Mouse (Mus musculus) heart, postnatal 4 days (tissue): ENCODE data around the gene Atp11b. TPM values are rescaled to one million over a fixed set of nuclear protein-coding genes. Genes with fewer than 3 reads are reported as not detected.

Experiments
- DNase-seq: peaks from one replicate; pipeline ENCODE4 v3.0.0; 2021
- total RNA-seq, 2 experiments: library from RNA; stranded (reverse); gene quantifications; 2 replicates each; pipeline ENCODE4 v1.2.3; 2021

The Atp11b gene
- total RNA-seq, 2 experiments from 2014 or later = 32.1 to 38.4 TPM

GRCm38 (mm10) chr3:35779748-35780147 is 25.8 kb downstream of the Atp11b start:
- DNase-seq = no peak

DNA sequence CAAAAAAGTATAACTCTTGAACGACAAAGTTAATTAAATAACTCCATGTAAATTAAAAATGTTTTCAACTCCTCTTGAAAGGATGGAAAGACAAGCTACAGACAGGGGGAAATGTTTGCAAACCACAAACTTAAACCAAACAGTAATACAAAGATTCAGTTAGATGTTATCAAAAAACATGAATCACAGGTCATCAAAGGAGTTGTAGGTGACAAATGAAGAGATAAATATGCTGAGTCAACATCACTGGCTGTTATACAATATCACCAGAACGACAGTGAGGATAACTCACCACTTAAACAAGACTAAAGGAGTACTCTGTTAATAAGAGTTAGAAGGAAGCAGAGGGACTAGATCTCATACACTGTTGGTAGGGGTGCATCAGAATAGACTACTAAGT is 48.1 kb downstream of the Atp11b start:
- DNase-seq = no peak

DNA sequence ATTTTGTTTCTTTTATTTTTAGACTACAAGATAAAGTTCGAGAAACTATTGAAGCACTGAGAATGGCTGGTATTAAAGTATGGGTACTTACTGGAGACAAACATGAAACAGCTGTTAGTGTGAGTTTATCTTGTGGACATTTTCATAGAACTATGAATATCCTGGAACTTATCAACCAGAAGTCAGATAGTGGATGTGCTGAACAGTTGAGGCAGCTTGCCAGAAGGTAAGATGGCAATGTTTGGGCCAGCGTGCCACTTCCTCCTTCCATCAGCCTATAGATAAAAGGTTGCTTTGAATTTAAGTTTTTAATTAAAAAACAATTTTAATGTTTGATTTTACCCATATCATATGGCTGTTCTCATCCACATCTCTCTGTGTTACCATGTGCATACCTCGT is 66.0 kb downstream of the Atp11b start:
- no peak for DNase-seq

DNA sequence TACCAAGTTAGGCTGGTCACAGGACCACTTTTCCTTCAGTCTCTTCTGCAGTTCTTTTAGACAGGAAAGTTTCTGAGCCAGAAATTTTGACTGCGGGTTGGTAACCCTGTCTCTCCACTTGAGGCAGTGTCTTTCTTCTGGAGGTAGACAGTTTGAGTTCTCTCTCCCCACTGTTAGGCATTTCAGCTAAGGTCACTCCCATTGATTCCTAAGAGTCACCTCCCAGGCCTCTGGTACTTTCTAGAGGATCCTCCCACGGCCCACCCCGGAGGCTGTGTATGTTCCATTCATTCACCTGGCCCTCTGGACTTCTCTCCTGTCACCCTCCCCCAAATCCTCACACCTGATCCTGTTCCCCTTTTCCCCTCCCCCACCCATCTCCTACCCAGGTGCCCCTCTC is 68.1 kb downstream of the Atp11b start:
- no peak for DNase-seq

GRCm38 (mm10) chr3:35849326-35849725 is 95.4 kb downstream of the Atp11b start:
- peak; percentile 37 for DNase-seq

DNA sequence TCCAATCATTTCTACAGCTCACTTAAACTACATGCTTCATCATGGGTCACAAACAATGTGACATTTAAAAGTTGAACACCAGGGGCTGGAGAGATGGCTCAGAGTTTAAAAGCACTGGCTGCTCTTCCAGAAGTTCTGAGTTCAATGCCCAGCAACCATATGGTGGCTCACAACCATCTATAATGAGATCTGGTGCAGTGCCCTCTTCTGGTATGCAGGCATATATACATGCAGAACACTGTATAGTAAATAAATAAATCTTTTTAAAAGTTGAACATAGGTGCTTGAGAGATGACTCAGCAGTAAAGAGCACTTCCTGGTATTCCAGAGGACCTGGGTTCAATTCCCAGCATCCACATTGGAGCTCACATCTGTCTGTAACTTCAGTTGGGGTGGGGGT is 129.4 kb downstream of the Atp11b start:
- DNase-seq = no peak

- DNase-seq = no peak
These were observed 135.6 kb downstream of the Atp11b start for GRCm38 (mm10) chr3:35889531-35889930.

DNA sequence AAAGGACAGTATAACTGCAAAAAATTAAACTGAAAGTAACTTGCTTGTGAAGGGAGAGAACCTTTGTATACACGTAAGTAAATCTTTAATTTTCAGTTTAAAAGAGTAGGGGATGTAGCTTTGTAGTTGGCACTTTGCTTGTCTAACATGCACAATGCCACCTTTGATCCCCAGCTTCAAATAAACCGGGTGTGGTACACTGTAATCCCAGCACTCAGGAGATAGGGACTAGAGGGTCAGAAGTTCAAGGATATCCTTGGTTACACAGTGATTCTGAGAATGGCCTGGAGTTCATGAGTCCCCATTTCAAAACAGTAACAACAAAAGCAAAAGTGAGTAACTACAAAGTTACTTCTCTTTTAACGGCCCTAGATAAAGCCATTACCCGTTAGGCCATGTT is 137.2 kb downstream of the Atp11b start:
- DNase-seq = no peak

- DNase-seq = no peak
These were observed 139.2 kb downstream of the Atp11b start for GRCm38 (mm10) chr3:35893156-35893555.

DNA sequence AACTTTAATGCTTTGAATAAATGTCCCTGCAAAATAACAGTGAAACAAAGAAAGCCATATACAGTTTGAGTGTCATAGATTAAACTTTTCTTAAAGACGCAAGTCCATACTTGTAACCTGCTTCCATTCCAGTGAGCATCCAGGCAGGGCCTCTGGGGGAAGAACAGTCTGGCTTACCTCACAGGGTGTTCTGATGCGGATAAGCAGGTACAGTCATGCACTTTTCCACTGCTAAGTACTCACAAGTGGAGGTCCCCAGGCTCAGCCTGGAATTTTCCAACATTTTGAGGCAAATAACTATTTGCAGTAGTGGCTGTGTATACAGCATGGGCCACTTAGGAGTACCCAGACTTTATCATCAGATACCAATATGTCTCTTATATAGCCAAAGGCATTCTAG is 144.0 kb downstream of the Atp11b start:
- DNase-seq = no peak

GRCm38 (mm10) chr3:35899109-35899508 is 145.2 kb downstream of the Atp11b start:
- DNase-seq = no peak

- no peak for DNase-seq
These were observed 146.8 kb downstream of the Atp11b start for GRCm38 (mm10) chr3:35900555-35901204.

Other genes starting within 250 kb of the Atp11b start
- gene Dcun1d1, start 183.3 kb downstream of the Atp11b start, total RNA-seq = 10 to 100 TPM; 68.5 to 75.9 TPM
- 10 to 100 TPM; 41.1 to 45.5 TPM for gene Mccc1, start 246.6 kb downstream of the Atp11b start, total RNA-seq